7 mouse cellular contexts compared by ENCODE assay signal in genomic region chr4:135873526-135874202, GRCm38 (mm10). TPM values are rescaled to one million over a fixed set of nuclear protein-coding genes. Genes with fewer than 3 reads are reported as not detected.
DNase-seq lines count a peak whose midpoint lies in the region; ATAC-seq lines count a peak whose summit lies in the region.

TSS of gene Pnrc2 (minus strand) at chr4:135873850.

- H3K4me2 ChIP-seq in limb, embryonic 11.5 days (ENCODE audit: low read depth, severe bottlenecking), result peak within 1 kb of the TSS; percentile 88
- peak within 1 kb of the TSS; percentile 67 for H3K4me2 ChIP-seq in midbrain, embryonic 14.5 days (ENCODE audit: low read length)

- no peaks in the 10 kb centered on the region for H3K27me3 ChIP-seq in embryonic facial prominence, embryonic 10.5 days (replicated peaks; ENCODE audit: low read depth, poor library complexity, severe bottlenecking)
- no peaks in the 10 kb centered on the region for H3K27me3 ChIP-seq in limb, embryonic 11.5 days (ENCODE audit: control insufficient read depth, insufficient read depth, low read length)
- no peaks in the 10 kb centered on the region for H3K27me3 ChIP-seq in midbrain, embryonic 14.5 days (ENCODE audit: control insufficient read depth, insufficient read depth, low read length)

- H3K4me3 ChIP-seq in embryonic facial prominence, embryonic 10.5 days, result peak within 1 kb of the TSS; percentile 83
- peak within 1 kb of the TSS; percentile 78 for H3K4me3 ChIP-seq in limb, embryonic 11.5 days (ENCODE audit: low read depth, low read length)
- H3K4me3 ChIP-seq in midbrain, embryonic 14.5 days (replicated peaks; ENCODE audit: low read depth, low read length), result peak within 1 kb of the TSS; percentile 68

- H3K4me1 ChIP-seq in embryonic facial prominence, embryonic 10.5 days, result peaks cover 56% of the 10 kb centered on the region
- H3K4me1 ChIP-seq in limb, embryonic 11.5 days (ENCODE audit: control insufficient read depth, insufficient read depth, low read length), result peaks cover 35% of the 10 kb centered on the region
- H3K4me1 ChIP-seq in midbrain, embryonic 14.5 days (ENCODE audit: control insufficient read depth, insufficient read depth, low read length), result peaks cover 47% of the 10 kb centered on the region

- peak; percentile 96 for DNase-seq in adrenal gland, postnatal 14 days
- DNase-seq in embryonic facial prominence, embryonic 10.5 days (ENCODE audit: low spot score), result peak; percentile 99
- peak; percentile 94 for DNase-seq in kidney, adult 18-20 months
- DNase-seq in limb, embryonic 11.5 days (ENCODE audit: low spot score), result peak; percentile 94
- DNase-seq in midbrain, embryonic 14.5 days, result peak; percentile 96
- DNase-seq in spleen, adult 18-20 months, result peak; percentile 83

- under 1% methylated on average over 60 of the region's 60 CpGs for WGBS in embryonic facial prominence, embryonic 10.5 days
- WGBS in limb, embryonic 11.5 days, result under 1% methylated on average over 58 of the region's 60 CpGs
- WGBS in midbrain, embryonic 14.5 days, result under 1% methylated on average over 57 of the region's 60 CpGs

- peak within 1 kb of the TSS; percentile 98 for H3K9ac ChIP-seq in limb, embryonic 11.5 days (ENCODE audit: low read length)
- H3K9ac ChIP-seq in midbrain, embryonic 14.5 days (replicated peaks; ENCODE audit: low read length), result peak within 1 kb of the TSS; percentile 74

- peak within 1 kb of the TSS; percentile 99 for H3K27ac ChIP-seq in embryonic facial prominence, embryonic 10.5 days (replicated peaks)
- H3K27ac ChIP-seq in limb, embryonic 11.5 days (replicated peaks; ENCODE audit: low read depth, low read length), result peak within 1 kb of the TSS; percentile 99
- H3K27ac ChIP-seq in midbrain, embryonic 14.5 days (replicated peaks; ENCODE audit: low read depth, low read length), result peak within 1 kb of the TSS; percentile 94

- H3K36me3 ChIP-seq in embryonic facial prominence, embryonic 10.5 days (replicated peaks), result peaks cover 45% of the 10 kb centered on the region
- peaks cover 12% of the 10 kb centered on the region; the same call in 1 of the 2 replicates for H3K36me3 ChIP-seq in limb, embryonic 11.5 days (ENCODE audit: control insufficient read depth, insufficient read depth, low read length)
- peaks cover 23% of the 10 kb centered on the region for H3K36me3 ChIP-seq in midbrain, embryonic 14.5 days (ENCODE audit: control insufficient read depth, insufficient read depth, low read length)

- peak; percentile 59 for ATAC-seq in granulocyte monocyte progenitor cell, adult 5-6 weeks (replicated peaks; ENCODE audit: poor library complexity, severe bottlenecking)
- ATAC-seq in limb, embryonic 11.5 days (ENCODE audit: insufficient number of reproducible peaks, low FRiP score, low TSS enrichment, low read depth), result peak; percentile 92
- ATAC-seq in midbrain, embryonic 14.5 days (ENCODE audit: low FRiP score, low TSS enrichment), result peak; percentile 95

- no peaks in the 10 kb centered on the region for H3K9me3 ChIP-seq in embryonic facial prominence, embryonic 10.5 days
- H3K9me3 ChIP-seq in limb, embryonic 11.5 days (ENCODE audit: control insufficient read depth, low read length), result no peaks in the 10 kb centered on the region
- H3K9me3 ChIP-seq in midbrain, embryonic 14.5 days (ENCODE audit: control insufficient read depth, low read length), result no peaks in the 10 kb centered on the region

RNA-seq across cellular contexts. Expression of gene Pnrc2, which starts in this region (rescaled TPM):
- total RNA-seq in adrenal gland, postnatal 14 days (2021), result 110 and 149 TPM in 2 replicates
- polyA plus RNA-seq in embryonic facial prominence, embryonic 10.5 days (2016; fragmentation: Nextera tagmentation; extraction: Ambion mirVana), result 177 and 186 TPM in 2 replicates
- 65.4 and 67.9 TPM in 2 replicates for total RNA-seq in granulocyte monocyte progenitor cell, adult 5-6 weeks (2014; fragmentation: Nextera tagmentation)
- 159 and 192 TPM in 2 replicates for total RNA-seq in granulocyte monocyte progenitor cell, adult 5-6 weeks (2017)
- 232 and 234 TPM in 2 replicates for polyA plus RNA-seq in limb, embryonic 11.5 days (2014; fragmentation: Nextera tagmentation; extraction: Ambion mirVana)
- 90.8 and 122 TPM in 2 replicates for polyA plus RNA-seq in midbrain, embryonic 14.5 days (2014; fragmentation: Nextera tagmentation; extraction: Ambion mirVana)

Comparison
In these comparisons a context has a peak if more than half of its experiments do, and no peak if none do; other contexts are left out.
1. Peak in every context shown above with its lines: DNase-seq, ATAC-seq, H3K4me3 ChIP-seq and H3K27ac ChIP-seq.